Mouse (Mus musculus) hindbrain, embryonic 11.5 days (tissue): ENCODE measurements around the gene Camta1. TPM values are rescaled to one million over a fixed set of nuclear protein-coding genes. Genes with fewer than 3 reads are reported as not detected.

Experiments
- ATAC-seq: fragments of 200-750 bp; cut with Nextera tagmentation; 2 replicates; pipeline ENCODE4 v1.8.0; 2017; ENCODE audit warnings: mild to moderate bottlenecking, moderate TSS enrichment, moderate library complexity; ENCODE audit not compliant: low FRiP score
- DNase-seq: peaks from one replicate; pipeline ENCODE4 v3.0.0-alpha.2; 2015; ENCODE audit warnings: low spot score
- H3K27ac ChIP-seq: fragments of 300-500 bp; sonication (generic); 2 replicates; pipeline ENCODE4 v1.5.1; 2014; ENCODE audit warnings: mild to moderate bottlenecking, low read depth, low read length
- H3K27me3 ChIP-seq: fragments of 300-500 bp; sonication (generic); 2 replicates; pipeline ENCODE4 v1.6.1; 2014; ENCODE audit warnings: mild to moderate bottlenecking, low read length, moderate library complexity, mixed read lengths; ENCODE audit not compliant: control insufficient read depth, insufficient read depth
- H3K36me3 ChIP-seq: fragments of 300-500 bp; sonication (generic); 2 replicates; pipeline ENCODE4 v1.6.1; 2014; ENCODE audit warnings: mild to moderate bottlenecking, low read length, moderate library complexity, mixed read lengths; ENCODE audit not compliant: control insufficient read depth, insufficient read depth
- H3K4me1 ChIP-seq: fragments of 300-500 bp; sonication (generic); replicated peaks from 2 replicates; pipeline ENCODE4 v1.6.1; 2014; ENCODE audit warnings: low read length, mixed read lengths; ENCODE audit not compliant: control insufficient read depth, insufficient read depth
- H3K4me2 ChIP-seq: fragments of 300-500 bp; sonication (generic); replicated peaks from 2 replicates; pipeline ENCODE4 v1.6.1; 2014; ENCODE audit warnings: mild to moderate bottlenecking, low read depth, low read length
- H3K4me3 ChIP-seq: fragments of 300-500 bp; sonication (generic); 2 replicates; pipeline ENCODE4 v1.5.1; 2014; ENCODE audit warnings: low read depth, low read length
- H3K9ac ChIP-seq: fragments of 300-500 bp; sonication (generic); 2 replicates; pipeline ENCODE4 v1.6.1; 2014; ENCODE audit warnings: low read depth, low read length
- H3K9me3 ChIP-seq: fragments of 300-500 bp; sonication (generic); 2 replicates; pipeline ENCODE4 v1.6.1; 2016; ENCODE audit warnings: low read length; ENCODE audit not compliant: control insufficient read depth
- WGBS: fragments of 180-500 bp; shearing (Covaris S2); extraction: QIAGEN DNeasy Blood & Tissue Kit; methylation state at CpG from one replicate; pipeline ENCODE4 v1.1.7; 2014; 5-methylcytosine and 5-hydroxymethylcytosine counted together
- polyA plus RNA-seq: library from polyadenylated mRNA; unstranded; fragments of >200 nt; fragmentation: Nextera tagmentation; extraction: Ambion mirVana; gene quantifications from 2 replicates; pipeline ENCODE4 v1.2.1, GENCODE M21; 2014

The Camta1 gene
- polyA plus RNA-seq, 1 experiment from 2014 or later: 130 TPM

DNA sequence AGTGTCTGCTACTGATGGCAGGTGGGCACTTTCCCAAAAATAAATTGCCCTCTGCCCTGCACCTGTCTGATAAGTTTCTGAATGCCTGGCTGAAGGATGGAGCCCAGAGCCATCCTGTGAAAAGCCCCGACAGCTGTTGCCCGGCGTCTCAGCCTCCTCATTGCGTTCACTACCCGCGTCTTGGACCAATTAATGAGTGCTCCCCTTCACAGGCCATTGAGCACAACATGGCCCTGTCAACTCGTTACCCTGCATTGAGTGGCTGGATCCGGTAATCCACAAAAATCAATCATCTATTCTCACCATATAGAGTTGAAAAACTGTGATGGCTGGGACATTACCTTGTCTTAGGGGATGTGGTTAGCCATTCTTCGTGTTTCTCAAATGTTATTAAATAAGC, 275.6 kb downstream of the Camta1 start:
- Histone ChIP-seq H3K9me3 (no peaks in the 10 kb centered on the region), H3K4me2 (no peak overlapping the region), H3K27me3 (no peaks in the 10 kb centered on the region), H3K9ac (no peak overlapping the region), H3K4me3 (no peak overlapping the region), H3K36me3 (no peaks in the 10 kb centered on the region), H3K4me1 (no peaks in the 10 kb centered on the region), H3K27ac (no peak overlapping the region)
- DNase-seq (peak; percentile 10), ATAC-seq (peak; percentile 47; the same call in 1 of the 2 replicates)
- WGBS: 44% methylated on average over 9 of the region's 9 CpGs

DNA sequence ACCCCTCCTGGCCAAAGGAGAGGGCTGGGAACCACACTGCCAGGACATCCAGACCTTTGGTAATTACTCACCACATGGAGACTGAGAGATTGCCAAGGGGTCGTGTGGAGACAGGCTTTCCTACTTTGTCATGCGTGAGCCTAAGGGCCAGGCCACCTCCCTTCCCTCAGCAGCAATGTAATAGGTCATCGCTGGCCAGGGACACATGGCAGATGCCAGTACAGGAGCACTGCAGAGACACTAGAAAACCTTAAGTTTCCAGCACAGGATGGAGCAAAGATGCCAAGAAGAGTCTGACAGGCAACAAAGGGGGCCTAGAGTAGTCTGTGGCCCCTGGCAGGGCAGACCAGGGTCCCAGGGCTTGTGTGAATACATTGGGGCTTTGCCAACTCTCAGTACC, 283.7 kb downstream of the Camta1 start:
- no peaks in the 10 kb centered on the region for H3K27me3 ChIP-seq
- no peak for ATAC-seq
- no peak overlapping the region for H3K9ac ChIP-seq
- no peak overlapping the region for H3K27ac ChIP-seq
- no peak overlapping the region for H3K4me2 ChIP-seq
- no peak overlapping the region for H3K4me3 ChIP-seq
- 74% methylated on average over 3 of the region's 3 CpGs for WGBS
- DNase-seq: no peak
- no peaks in the 10 kb centered on the region for H3K36me3 ChIP-seq
- no peaks in the 10 kb centered on the region for H3K4me1 ChIP-seq
- H3K9me3 ChIP-seq: no peaks in the 10 kb centered on the region

DNA sequence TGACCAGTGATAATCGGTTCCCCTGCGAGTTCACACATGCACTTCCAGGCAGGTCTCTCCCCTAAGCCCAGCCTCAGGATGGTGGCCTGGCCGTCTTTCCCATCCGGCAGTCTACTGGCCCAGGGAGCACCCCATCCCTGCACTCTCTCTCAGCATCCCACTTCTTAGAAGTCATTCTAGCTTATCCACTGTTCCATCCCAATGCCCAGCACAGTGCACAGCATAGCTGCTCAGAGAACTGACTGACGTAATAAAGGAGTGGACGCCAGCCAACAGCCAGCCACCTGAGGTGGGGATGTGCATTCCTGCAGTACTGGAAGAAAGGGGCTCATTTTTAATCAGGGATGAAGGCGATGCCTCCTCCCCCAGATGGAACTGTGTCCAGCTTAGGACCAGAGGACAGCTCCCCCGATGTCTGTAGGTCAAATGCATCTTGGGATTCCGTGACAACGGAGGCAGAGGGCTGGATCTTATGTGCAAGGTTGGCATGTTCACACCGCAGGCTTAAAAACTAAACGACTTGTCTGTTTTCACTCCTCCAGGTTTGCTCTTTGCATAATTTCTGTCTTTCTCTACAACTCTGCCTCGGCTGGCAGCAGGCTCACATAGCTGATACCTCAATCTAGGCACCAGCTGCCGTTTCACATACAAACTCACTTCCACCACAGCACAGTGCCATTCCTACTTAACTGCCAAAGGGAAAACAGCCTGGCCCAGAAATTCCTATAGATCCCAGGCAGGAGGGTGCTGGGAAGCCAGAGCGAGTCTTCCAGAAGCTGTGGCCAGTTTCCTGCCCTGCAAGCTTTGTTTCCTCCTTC, 285.2 kb downstream of the Camta1 start:
- Histone ChIP-seq H3K36me3 (no peaks in the 10 kb centered on the region), H3K9me3 (no peaks in the 10 kb centered on the region), H3K4me2 (no peak overlapping the region), H3K4me3 (no peak overlapping the region), H3K27ac (no peak overlapping the region), H3K9ac (no peak overlapping the region), H3K4me1 (no peaks in the 10 kb centered on the region), H3K27me3 (no peaks in the 10 kb centered on the region)
- WGBS: 80% methylated on average over 15 of the region's 15 CpGs
- DNase-seq: no peak
- ATAC-seq: no peak

DNA sequence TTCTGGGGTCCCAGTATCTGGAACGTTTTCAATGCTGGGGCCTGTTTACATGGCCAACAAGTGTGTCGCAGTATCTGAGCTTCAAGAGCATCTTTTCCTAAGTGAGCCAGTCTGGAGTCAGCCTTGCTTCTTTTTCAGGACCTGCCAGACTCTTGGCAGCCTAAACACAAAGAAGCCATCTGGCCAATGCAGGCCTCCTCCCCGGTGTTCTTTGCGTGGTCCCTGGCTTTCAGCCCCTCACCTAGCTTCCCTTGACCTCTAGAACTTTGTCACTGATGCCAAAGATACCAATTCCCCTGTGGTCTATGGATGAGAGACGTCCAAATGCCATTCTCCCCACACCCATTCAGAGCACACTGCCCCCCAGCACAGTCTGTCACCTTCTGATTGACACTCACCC, 289.0 kb downstream of the Camta1 start:
- Histone ChIP-seq H3K36me3 (no peaks in the 10 kb centered on the region), H3K9ac (no peak overlapping the region), H3K27ac (no peak overlapping the region), H3K4me1 (peaks cover 5% of the 10 kb centered on the region), H3K27me3 (no peaks in the 10 kb centered on the region), H3K4me2 (no peak overlapping the region), H3K9me3 (no peaks in the 10 kb centered on the region), H3K4me3 (no peak overlapping the region)
- ATAC-seq (no peak), DNase-seq (no peak)
- 54% methylated on average over 5 of the region's 5 CpGs for WGBS

- 82% methylated on average over 3 of the region's 3 CpGs for WGBS
- Histone ChIP-seq H3K9ac (no peak overlapping the region), H3K36me3 (no peaks in the 10 kb centered on the region), H3K4me2 (no peak overlapping the region), H3K4me3 (no peak overlapping the region), H3K9me3 (no peaks in the 10 kb centered on the region), H3K4me1 (peaks cover 5% of the 10 kb centered on the region), H3K27me3 (no peaks in the 10 kb centered on the region), H3K27ac (no peak overlapping the region)
- DNase-seq (no peak), ATAC-seq (no peak)
These were observed 292.1 kb downstream of the Camta1 start for GRCm38 (mm10) chr4:151569586-151569985.

DNA sequence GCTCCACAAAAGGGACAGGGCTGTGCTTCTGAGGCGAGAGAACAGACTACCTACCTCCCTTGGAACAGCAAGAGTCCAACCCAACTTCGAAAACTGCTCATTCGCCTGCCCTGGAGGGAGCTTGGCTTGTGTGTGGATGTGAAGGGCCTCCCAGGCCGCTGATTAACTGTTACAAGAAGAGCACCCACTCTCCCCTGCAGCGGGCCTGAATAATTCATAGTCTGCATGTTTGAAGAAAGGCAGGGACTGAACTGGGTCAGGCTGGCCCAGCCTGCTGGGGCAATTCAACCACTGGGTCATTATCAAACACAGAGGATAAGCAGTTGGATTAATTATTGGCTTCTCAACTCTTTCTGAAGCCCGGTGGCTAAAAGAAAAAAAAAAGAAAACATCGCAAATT, 292.8 kb downstream of the Camta1 start:
- WGBS: 63% methylated on average over 7 of the region's 7 CpGs
- ATAC-seq: no peak
- no peak overlapping the region for H3K4me2 ChIP-seq
- H3K27me3 ChIP-seq: no peaks in the 10 kb centered on the region
- no peak overlapping the region for H3K9ac ChIP-seq
- H3K4me3 ChIP-seq: no peak overlapping the region
- H3K27ac ChIP-seq: no peak overlapping the region
- H3K9me3 ChIP-seq: no peaks in the 10 kb centered on the region
- no peak for DNase-seq
- H3K4me1 ChIP-seq: peaks cover 5% of the 10 kb centered on the region
- H3K36me3 ChIP-seq: no peaks in the 10 kb centered on the region

- Histone ChIP-seq H3K36me3 (no peaks in the 10 kb centered on the region), H3K27me3 (no peaks in the 10 kb centered on the region), H3K4me1 (peaks cover 5% of the 10 kb centered on the region), H3K9me3 (no peaks in the 10 kb centered on the region), H3K9ac (no peak overlapping the region), H3K4me2 (no peak overlapping the region), H3K27ac (no peak overlapping the region), H3K4me3 (no peak overlapping the region)
- ATAC-seq: no peak
- 84% methylated on average over 4 of the region's 4 CpGs for WGBS
- no peak for DNase-seq
These were observed 294.6 kb downstream of the Camta1 start for GRCm38 (mm10) chr4:151567105-151567504.

- no peak overlapping the region for H3K4me3 ChIP-seq
- no peaks in the 10 kb centered on the region for H3K36me3 ChIP-seq
- H3K4me2 ChIP-seq: no peak overlapping the region
- no peak overlapping the region for H3K9ac ChIP-seq
- H3K27me3 ChIP-seq: no peaks in the 10 kb centered on the region
- H3K9me3 ChIP-seq: no peaks in the 10 kb centered on the region
- no peak for ATAC-seq
- DNase-seq: no peak
- WGBS: 79% methylated on average over 9 of the region's 9 CpGs
- no peak overlapping the region for H3K27ac ChIP-seq
- H3K4me1 ChIP-seq: no peaks in the 10 kb centered on the region
These were observed 306.2 kb downstream of the Camta1 start for GRCm38 (mm10) chr4:151555505-151555904.

- WGBS: 68% methylated on average over 10 of the region's 10 CpGs
- H3K4me3 ChIP-seq: no peak overlapping the region
These were observed 312.2 kb downstream of the Camta1 start for GRCm38 (mm10) chr4:151549523-151549922.

More at GRCm38 (mm10) chr4:151549523-151549922, 312.2 kb downstream of the Camta1 start:
- Histone ChIP-seq H3K4me2 (no peak overlapping the region), H3K27ac (no peak overlapping the region), H3K9me3 (no peaks in the 10 kb centered on the region), H3K4me1 (no peaks in the 10 kb centered on the region), H3K27me3 (no peaks in the 10 kb centered on the region), H3K9ac (no peak overlapping the region), H3K36me3 (no peaks in the 10 kb centered on the region)
- ATAC-seq (no peak), DNase-seq (no peak)
